Mouse (Mus musculus): ENCODE results near the gene Phactr4.
A peak's percentile ranks its signal among the peaks of the same experiment; 100 is the strongest.
"Not testable (repeated sequence)": the region's sequence is repeated elsewhere in the genome, so short reads cannot be mapped to it uniquely, and the experiment has no call there.

Gene Phactr4

GRCm38 (mm10) chr4:132421923-132422782 lies at the start of gene Phactr4:
Phactr4 (minus strand) TSS chr4:132422489.
- peak; percentile 99 for DNase-seq

GRCm38 (mm10) chr4:132469873-132470272 lies 47.6 kb upstream of the Phactr4 start:
- no peak for DNase-seq

- no peak for DNase-seq
These were observed 41.9 kb upstream of the Phactr4 start for GRCm38 (mm10) chr4:132464255-132464613.

- DNase-seq: peak; percentile 98
These were observed 41.4 kb upstream of the Phactr4 start, which contains the start of gene Med18 for GRCm38 (mm10) chr4:132463430-132464254. Med18 (minus strand) TSS chr4:132463921.

- DNase-seq: no peak
These were observed 40.5 kb upstream of the Phactr4 start for GRCm38 (mm10) chr4:132462836-132463235.

- DNase-seq: no peak
These were observed 37.9 kb upstream of the Phactr4 start for GRCm38 (mm10) chr4:132460225-132460624.

GRCm38 (mm10) chr4:132455561-132455960 lies 33.3 kb upstream of the Phactr4 start:
- no peak for DNase-seq

- DNase-seq: no peak
These were observed 32.9 kb upstream of the Phactr4 start for GRCm38 (mm10) chr4:132455146-132455545.

GRCm38 (mm10) chr4:132454216-132454615 lies 31.9 kb upstream of the Phactr4 start:
- no peak for DNase-seq

GRCm38 (mm10) chr4:132449778-132450177 lies 27.5 kb upstream of the Phactr4 start:
- DNase-seq: no peak

GRCm38 (mm10) chr4:132446105-132446504 lies 23.8 kb upstream of the Phactr4 start:
- DNase-seq: no peak

- no peak for DNase-seq
These were observed 22.2 kb upstream of the Phactr4 start for GRCm38 (mm10) chr4:132444516-132444915.

- no peak for DNase-seq
These were observed 15.6 kb upstream of the Phactr4 start for GRCm38 (mm10) chr4:132437857-132438256.

GRCm38 (mm10) chr4:132432717-132433372 lies 10.6 kb upstream of the Phactr4 start:
- no peak for DNase-seq

GRCm38 (mm10) chr4:132428022-132428542 lies 5.8 kb upstream of the Phactr4 start:
- no peak for DNase-seq

GRCm38 (mm10) chr4:132427493-132427892 lies 5.2 kb upstream of the Phactr4 start:
- DNase-seq: no peak

GRCm38 (mm10) chr4:132426021-132426420 lies 3.7 kb upstream of the Phactr4 start:
- no peak for DNase-seq

- no peak for DNase-seq
These were observed 2.5 kb upstream of the Phactr4 start for GRCm38 (mm10) chr4:132424765-132425164.

- peak; percentile 66 for DNase-seq
These were observed 750 bp downstream of the Phactr4 start for GRCm38 (mm10) chr4:132421556-132421922.

- no peak for DNase-seq
These were observed 1.8 kb downstream of the Phactr4 start for GRCm38 (mm10) chr4:132420471-132420870.

GRCm38 (mm10) chr4:132415966-132416365 lies 6.3 kb downstream of the Phactr4 start:
- no peak for DNase-seq

GRCm38 (mm10) chr4:132413257-132413656 lies 9.0 kb downstream of the Phactr4 start:
- DNase-seq: not testable (repeated sequence)

Measured in embryo, embryonic 11 days (tissue).